Mouse (Mus musculus) liver, adult (tissue): ENCODE measurements around the gene Phactr1.

ENCODE experiments used
- GATA4 ChIP-seq: IDR thresholded peaks from 2 replicates; pipeline ENCODE4 v1.6.1; 2014; ENCODE audit warnings: mild to moderate bottlenecking, low read length; ENCODE audit not compliant: insufficient replicate concordance

Phactr1 gene

GRCm38 (mm10) chr13:42821426-42822106, 141.1 kb downstream of the Phactr1 start:
- TF ChIP-seq GATA4: no peak

DNA sequence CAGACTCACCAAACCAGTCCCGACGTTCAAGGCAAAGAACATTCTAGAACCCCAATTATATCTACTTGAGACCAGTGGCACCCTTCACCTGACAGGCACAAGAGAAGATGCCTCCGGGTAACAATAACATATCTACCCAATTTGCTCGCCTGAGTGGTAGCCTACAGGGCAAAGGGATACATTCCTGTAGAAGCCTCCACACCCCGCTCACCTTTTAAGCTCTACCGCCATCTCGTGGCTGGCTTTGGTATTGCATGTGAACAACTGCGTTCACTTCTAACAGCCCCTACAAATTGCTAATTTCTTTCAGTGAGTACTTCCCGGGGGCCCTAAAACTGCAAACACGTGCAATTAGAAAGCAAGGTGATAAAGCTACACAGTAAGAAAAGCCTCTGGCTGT, 142.1 kb downstream of the Phactr1 start:
- no peak for TF ChIP-seq GATA4

DNA sequence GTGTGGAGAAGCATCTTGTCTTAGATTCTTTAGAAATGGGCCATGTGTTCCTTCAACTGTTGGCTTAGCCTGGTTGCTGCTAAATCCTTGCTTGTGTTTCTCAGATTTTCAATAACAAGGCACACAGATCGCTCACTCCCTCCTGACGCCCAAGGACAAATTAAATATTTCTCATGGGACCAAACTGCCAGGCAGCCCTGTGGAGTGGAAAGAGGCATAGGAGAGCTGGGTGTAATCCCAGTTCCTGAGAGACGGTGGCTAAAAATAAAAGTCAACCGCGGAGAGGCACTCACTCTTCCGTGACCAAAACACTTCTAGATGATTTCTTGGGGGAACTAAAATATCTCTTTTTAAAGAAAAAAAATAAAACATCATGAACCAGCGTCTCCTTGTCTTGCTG, 143.5 kb downstream of the Phactr1 start:
- no peak for TF ChIP-seq GATA4

- no peak for TF ChIP-seq GATA4
Observed at GRCm38 (mm10) chr13:42826602-42827001, 146.2 kb downstream of the Phactr1 start.

DNA sequence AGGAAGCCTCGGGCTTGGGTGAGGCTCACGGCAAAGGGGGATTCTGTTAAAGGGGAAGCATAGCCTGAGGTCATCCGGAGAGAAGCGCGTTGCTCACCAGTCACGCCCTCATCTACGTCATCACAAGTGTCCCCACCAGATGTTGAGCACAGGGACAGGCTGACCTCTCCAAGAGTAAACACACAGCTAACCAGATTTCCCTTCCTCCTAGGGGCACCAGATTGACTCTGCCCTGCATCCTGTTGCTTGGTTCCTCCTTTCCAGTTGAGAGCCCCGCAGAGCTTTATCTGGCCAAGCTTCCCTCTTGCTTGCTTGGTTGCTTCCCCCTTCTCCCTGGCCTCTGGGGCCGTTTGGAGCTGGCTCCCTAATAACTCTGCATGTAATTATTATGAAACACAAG, 148.6 kb downstream of the Phactr1 start:
- TF ChIP-seq GATA4: peak; percentile 62; the same call in 1 of the 2 replicates

- no peak for TF ChIP-seq GATA4
Observed at GRCm38 (mm10) chr13:42835441-42835840, 155.0 kb downstream of the Phactr1 start.

DNA sequence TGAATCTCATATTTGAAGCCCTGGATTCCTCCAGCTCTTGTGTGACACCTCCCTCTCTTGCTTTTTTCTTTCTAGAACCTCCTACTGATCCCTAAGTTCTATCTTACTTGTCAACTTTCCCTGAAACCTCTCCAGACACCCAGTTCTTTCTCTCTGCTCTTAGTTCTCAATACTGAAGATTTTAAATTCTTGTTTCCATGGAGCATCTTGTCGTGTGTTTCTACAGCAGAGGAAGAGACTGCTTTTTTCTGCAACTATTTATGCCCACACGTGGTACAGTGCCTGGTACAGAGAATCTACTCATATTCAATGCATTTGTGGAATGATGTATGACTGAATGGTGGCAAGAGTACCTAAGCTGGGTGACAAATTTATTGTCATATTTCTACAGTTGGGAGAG, 158.9 kb downstream of the Phactr1 start:
- TF ChIP-seq GATA4: no peak

GRCm38 (mm10) chr13:42852086-42852485, 171.7 kb downstream of the Phactr1 start:
- no peak for TF ChIP-seq GATA4

DNA sequence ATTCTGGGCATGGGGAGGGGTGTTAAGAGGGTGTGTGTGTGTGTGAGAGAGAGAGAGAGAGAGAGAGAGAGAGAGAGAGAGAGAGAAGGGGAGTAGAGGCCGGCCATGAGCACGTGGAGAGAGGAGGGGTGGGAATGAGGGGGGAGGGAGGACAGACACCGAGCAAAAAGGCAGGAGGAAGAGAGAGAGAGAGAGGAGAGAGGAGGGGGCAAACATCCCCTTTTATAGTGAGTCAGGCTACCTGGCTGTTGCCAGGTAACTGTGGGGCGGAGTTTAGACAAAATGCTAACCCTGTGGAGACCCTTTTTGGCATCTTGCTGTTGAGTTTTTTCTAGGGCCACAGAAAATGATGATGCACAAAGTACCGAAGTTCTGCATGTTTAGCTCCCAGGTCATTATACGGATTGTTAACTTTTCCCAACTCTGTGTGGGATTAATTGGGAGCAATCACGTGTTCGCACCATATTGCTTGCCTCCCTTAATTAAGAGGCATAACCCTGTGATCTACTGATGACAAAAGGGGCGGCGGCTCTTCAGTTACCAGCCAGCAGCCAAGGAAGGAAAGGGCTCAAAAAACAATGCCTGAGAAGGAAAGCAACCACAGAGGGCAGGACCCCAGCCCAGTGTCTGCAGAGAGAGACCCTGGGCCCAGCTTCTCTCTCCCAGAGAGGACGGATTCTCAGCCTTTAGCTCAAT, 173.6 kb downstream of the Phactr1 start:
- TF ChIP-seq GATA4: no peak

DNA sequence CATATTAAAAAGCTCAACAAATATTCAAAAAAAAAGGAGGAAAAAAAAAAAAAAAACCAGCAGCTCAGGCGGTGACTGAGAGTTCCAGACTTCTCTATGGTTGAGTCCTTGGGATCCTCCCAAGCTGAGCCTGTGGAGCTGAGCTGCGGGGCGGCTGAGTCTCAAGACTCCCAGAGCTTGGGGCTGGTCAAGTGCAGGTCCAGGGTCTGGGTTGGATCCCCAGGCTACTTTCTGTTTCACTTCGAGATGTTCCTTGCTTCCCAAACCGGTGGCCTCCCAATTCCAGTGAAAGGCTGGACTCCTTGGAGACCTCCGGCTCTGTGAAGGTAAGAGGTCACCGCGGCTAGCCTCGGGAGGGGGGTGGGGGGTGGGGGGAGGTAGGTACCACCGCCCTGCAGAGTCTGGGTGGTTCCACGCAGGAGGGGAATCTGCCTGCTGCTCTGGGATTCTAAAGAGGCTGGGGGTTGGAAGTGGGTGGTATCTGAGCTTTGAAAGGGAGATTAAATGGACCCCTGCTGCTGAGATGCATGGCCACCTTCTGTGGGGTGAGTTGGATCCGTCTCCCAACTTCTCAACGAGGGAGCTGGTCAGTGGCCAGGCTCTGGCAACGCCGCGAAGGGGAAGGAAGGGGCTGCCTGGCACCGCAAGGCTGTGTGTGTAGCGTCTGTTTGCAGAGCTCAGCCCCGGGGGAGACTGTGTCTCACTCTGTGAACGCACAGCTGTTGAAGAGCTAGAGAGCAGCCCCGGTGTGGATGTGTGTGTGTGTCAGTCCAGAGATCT, 185.9 kb downstream of the Phactr1 start:
- TF ChIP-seq GATA4: no peak

GRCm38 (mm10) chr13:42867026-42867425, 186.6 kb downstream of the Phactr1 start:
- TF ChIP-seq GATA4: no peak

DNA sequence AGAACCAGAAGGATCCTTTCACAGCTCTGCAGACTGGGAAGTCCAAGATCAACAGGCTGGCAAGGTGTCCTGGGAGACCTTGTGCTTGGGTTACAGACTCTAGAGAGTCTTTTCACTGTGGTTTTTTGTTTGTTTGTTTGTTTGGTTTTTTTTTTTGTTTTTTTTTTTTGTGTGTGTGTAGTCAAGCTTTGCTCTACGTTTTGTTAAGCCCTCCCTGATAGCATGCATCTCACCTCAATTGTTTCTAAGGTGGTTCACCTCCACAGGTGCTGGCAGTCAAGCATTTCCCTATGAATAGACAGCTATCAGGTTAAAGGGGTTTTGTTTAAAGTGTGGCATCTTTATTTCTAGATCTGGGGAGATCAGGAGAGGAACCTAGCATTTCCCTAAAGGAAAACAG, 191.7 kb downstream of the Phactr1 start:
- no peak for TF ChIP-seq GATA4

DNA sequence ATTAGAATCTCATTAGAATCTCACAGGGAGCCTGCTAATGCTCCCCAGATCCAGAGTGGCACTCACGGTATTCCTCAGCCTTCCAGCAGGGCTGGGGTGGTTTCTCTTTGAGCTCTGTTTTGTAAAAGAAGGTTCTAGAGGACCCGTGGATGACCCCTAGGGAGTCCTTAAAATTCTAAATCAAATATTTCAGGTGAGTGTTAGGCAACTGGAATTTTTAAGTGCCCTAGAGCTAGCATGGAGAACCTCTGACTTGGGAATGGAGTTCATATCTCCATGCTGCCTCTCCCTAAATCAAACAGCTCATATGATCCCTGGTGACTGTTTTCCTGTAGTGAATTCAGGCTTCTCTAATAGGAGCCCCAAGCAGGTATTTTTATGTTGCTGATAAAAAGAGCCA, 197.9 kb downstream of the Phactr1 start:
- TF ChIP-seq GATA4: no peak

DNA sequence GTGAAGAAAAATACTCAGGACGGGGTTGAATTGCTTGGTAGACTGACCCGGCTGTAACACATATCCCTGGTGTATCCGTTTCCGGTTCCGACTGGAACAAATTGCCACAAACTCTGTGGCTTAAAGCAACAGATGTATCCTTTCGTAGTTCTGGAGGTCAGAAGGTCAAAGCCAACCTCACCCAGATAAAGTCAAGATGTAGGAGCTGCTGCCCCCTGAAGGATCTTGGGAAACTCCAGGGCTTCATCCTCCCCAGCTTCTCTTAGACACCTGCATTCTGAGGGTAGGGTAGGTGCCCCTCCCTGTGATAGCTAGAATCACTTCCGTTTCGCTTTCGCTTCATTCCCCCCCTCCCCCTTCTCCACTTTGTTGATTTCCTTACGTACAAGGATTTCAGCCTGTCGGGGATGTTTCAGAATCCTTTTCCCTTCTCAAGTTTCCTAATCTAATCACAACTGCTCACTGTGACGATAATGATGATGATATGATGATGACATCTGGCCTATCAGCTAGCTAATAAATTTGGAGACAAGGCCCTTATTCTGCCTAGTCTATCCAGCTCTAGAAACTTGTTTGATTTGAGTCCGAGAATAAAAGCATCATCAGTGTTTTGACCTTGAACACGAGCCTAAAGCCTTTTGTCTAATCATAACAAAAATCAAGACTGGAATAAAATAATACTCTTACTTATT, 203.8 kb downstream of the Phactr1 start:
- TF ChIP-seq GATA4: no peak

DNA sequence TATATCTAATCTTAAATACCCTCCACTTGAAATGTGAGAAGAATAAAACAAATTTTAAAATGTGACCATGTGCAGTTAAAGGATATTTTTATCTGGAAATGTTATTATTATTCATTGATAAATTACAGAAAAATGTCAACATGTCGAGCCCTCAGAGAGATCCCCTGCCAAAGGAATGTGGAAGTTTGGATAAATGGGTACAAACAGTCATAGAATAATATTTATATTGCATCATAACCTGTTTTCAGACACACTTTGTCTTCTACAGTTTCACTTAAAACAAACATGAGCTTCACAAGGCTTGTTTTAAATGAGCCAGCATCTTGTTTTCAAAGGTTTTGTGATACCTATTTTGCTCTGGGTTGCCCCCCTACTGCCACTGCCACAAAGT, 204.3 kb downstream of the Phactr1 start:
- no peak for TF ChIP-seq GATA4
